Mouse (Mus musculus) heart, adult 9 months (tissue): ENCODE results near the gene Dtd1.

ENCODE experiments used
- DNase-seq, 2 experiments: peaks; one replicate each; pipeline ENCODE4 v3.0.0; 2022; ENCODE audit warnings: low spot score in 2 of 2

Dtd1 gene

GRCm38 (mm10) chr2:144640101-144640500, 40.4 kb downstream of the Dtd1 start:
- DNase-seq, result no peak

- peak; percentile 28 to 30 for DNase-seq
Measured at GRCm38 (mm10) chr2:144641991-144642390, 42.3 kb downstream of the Dtd1 start.

- DNase-seq, result no peak
Measured at GRCm38 (mm10) chr2:144646360-144646759, 46.7 kb downstream of the Dtd1 start.

- DNase-seq, result no peak
Measured at GRCm38 (mm10) chr2:144647151-144647550, 47.5 kb downstream of the Dtd1 start.

GRCm38 (mm10) chr2:144649960-144650359, 50.3 kb downstream of the Dtd1 start:
- no peak for DNase-seq

- no peak for DNase-seq
Measured at GRCm38 (mm10) chr2:144652841-144653240, 53.1 kb downstream of the Dtd1 start.

- DNase-seq, result no peak
Measured at GRCm38 (mm10) chr2:144655307-144655706, 55.6 kb downstream of the Dtd1 start.

- peak in 1 of 2 experiments; percentile 13 for DNase-seq
Measured at GRCm38 (mm10) chr2:144668507-144668906, 68.8 kb downstream of the Dtd1 start.

GRCm38 (mm10) chr2:144670289-144670930, 70.7 kb downstream of the Dtd1 start:
- DNase-seq, result no peak

- DNase-seq, result no peak
Measured at GRCm38 (mm10) chr2:144672397-144672796, 72.7 kb downstream of the Dtd1 start.

GRCm38 (mm10) chr2:144676546-144677228, 77.0 kb downstream of the Dtd1 start:
- peak; percentile 12 to 43 for DNase-seq

- no peak for DNase-seq
Measured at GRCm38 (mm10) chr2:144677229-144677571, 77.5 kb downstream of the Dtd1 start.

- DNase-seq, result no peak
Measured at GRCm38 (mm10) chr2:144678779-144679178, 79.1 kb downstream of the Dtd1 start.

- peak in 1 of 2 experiments; percentile 9 for DNase-seq
Measured at GRCm38 (mm10) chr2:144679394-144679793, 79.7 kb downstream of the Dtd1 start.

- DNase-seq, result no peak
Measured at GRCm38 (mm10) chr2:144692219-144692732, 92.6 kb downstream of the Dtd1 start.

- DNase-seq, result no peak
Measured at GRCm38 (mm10) chr2:144692777-144693176, 93.1 kb downstream of the Dtd1 start.

GRCm38 (mm10) chr2:144694923-144695322, 95.2 kb downstream of the Dtd1 start:
- DNase-seq, result no peak

GRCm38 (mm10) chr2:144698046-144698445, 98.3 kb downstream of the Dtd1 start:
- DNase-seq, result no peak

- no peak for DNase-seq
Measured at GRCm38 (mm10) chr2:144700608-144701007, 100.9 kb downstream of the Dtd1 start.

- no peak for DNase-seq
Measured at GRCm38 (mm10) chr2:144701415-144702149, 101.9 kb downstream of the Dtd1 start.

GRCm38 (mm10) chr2:144709285-144709684, 109.6 kb downstream of the Dtd1 start:
- no peak for DNase-seq

GRCm38 (mm10) chr2:144709704-144710103, 110.0 kb downstream of the Dtd1 start:
- DNase-seq, result no peak

- DNase-seq, result no peak
Measured at GRCm38 (mm10) chr2:144714596-144714995, 114.9 kb downstream of the Dtd1 start.
